Mouse (Mus musculus): ENCODE data around the gene Psip1. TPM values are rescaled to one million over a fixed set of nuclear protein-coding genes. Genes with fewer than 3 reads are reported as not detected.

Gene Psip1
- total RNA-seq, 2 experiments from 2014 or later: 64.5 to 68.7 TPM

- DNase-seq: peak; percentile 97
These were observed 69.0 kb downstream of the Psip1 start, which contains the start of gene Snapc3 for GRCm38 (mm10) chr4:83417160-83417819. Gene Snapc3 (plus strand): TSS chr4:83417724.

GRCm38 (mm10) chr4:83414241-83414824, 71.9 kb downstream of the Psip1 start:
- no peak for DNase-seq

- no peak for DNase-seq
These were observed 74.2 kb downstream of the Psip1 start for GRCm38 (mm10) chr4:83412060-83412459.

- no peak for DNase-seq
These were observed 76.3 kb downstream of the Psip1 start for GRCm38 (mm10) chr4:83409867-83410505.

GRCm38 (mm10) chr4:83407688-83408087, 78.6 kb downstream of the Psip1 start:
- DNase-seq: no peak

Other genes with a start within 250 kb of the Psip1 start
- 10 to 100 TPM; 12.8 to 14.5 TPM for gene Ttc39b, start 162.2 kb downstream of the Psip1 start, total RNA-seq (2021)
- gene Snapc3, start 68.7 kb downstream of the Psip1 start, total RNA-seq (2021): 10 to 100 TPM; 25.3 to 26.6 TPM
- gene Ccdc171, start 39.1 kb upstream of the Psip1 start, total RNA-seq (2021): 1 to 10 TPM; 1.4 to 1.5 TPM